Mouse (Mus musculus) erythroblast, adult 5-6 weeks (primary cell): ENCODE results near the gene Veph1. TPM values are rescaled to one million over a fixed set of nuclear protein-coding genes. Genes with fewer than 3 reads are reported as not detected.

Experiments used
- ATAC-seq: replicated peaks from 2 replicates; pipeline ENCODE4 v1.8.0; 2016; ENCODE audit warnings: moderate number of reproducible peaks, mild to moderate bottlenecking, moderate TSS enrichment, inconsistent platforms; ENCODE audit not compliant: poor library complexity, low FRiP score, severe bottlenecking
- total RNA-seq, 2 experiments: library from RNA; stranded (forward) in 1 of 2; stranded (reverse) in 1 of 2; fragments of 150-400 nt in 1 of 2; fragments of 200-764, 138-1000 nt in 1 of 2; gene quantifications; 2 replicates each; pipeline versions ENCODE4 v1.2.3 to v1.2.4; 2015 to 2017; ENCODE audit warnings: low replicate concordance in 2 of 2

The Veph1 gene
- total RNA-seq, 2 experiments from 2014 or later: 0.77 TPM; not detected in 1

DNA sequence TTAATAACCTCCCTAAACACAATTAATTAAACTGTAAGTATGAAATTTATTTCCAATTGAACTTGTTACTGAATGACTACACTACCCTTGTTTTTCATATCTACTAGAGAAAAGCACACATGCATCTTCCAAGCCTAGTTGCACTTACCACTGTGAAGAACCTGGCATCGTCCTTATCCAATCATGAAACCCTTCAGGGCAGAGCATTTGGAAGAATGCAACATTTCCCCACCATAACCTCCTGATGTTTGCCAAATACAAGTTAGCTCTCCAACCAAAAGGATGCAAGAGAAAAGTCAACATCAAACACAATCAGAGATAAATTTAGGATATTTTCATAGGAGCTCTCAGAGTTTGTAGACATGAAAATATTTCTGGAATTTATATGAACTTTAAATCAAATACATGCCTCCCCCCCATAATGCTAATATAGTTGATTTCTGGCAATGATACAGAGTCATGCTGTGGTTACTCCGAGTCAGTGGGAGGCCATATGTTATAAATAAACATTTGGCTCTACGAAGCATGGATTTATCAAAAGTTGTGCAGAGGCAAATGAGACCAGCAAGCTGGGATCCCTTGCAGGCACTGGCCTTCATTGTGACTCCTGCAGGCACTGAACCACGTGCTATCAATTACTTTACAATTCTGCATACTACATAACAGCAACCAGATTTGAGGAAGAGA lies 165.2 kb downstream of the Veph1 start:
- no peak for ATAC-seq

DNA sequence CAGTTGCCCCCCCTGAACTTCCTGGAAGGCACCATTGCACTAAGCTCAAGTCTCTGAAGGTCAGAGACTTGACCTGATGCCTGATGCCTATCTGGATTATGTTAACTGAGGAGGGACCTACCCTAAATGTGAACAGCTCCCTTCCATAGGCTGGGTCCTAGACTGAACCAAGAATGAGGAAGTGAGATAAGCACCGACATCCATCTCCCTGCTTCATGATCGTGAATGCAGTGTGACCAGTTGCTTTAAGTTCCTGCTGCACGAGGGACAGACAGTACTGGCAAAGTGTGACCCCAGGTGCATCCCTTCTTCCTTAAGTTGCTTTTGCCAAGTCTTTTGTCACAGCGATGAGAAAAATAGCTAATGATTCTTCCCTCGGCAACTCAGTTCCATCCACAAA lies 166.9 kb downstream of the Veph1 start:
- no peak for ATAC-seq

DNA sequence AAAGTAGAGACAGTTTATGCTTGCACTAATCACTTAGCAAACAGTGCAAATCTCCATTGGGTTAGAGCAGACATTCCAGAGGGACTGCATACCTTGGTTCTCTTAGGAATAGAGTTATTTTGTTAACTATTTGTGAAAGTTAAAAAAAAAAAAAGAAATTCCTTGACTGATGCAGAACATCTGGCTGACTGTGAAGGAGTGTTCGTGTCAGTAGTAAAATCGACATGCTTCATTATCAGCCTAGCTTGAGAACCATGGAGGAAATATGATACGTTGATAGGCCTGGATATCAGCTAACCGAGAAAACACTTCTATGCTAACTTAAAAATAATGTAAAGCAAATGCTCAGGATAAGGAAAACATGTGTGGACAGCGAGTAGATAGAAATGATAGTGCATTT lies 191.1 kb downstream of the Veph1 start:
- ATAC-seq: no peak

DNA sequence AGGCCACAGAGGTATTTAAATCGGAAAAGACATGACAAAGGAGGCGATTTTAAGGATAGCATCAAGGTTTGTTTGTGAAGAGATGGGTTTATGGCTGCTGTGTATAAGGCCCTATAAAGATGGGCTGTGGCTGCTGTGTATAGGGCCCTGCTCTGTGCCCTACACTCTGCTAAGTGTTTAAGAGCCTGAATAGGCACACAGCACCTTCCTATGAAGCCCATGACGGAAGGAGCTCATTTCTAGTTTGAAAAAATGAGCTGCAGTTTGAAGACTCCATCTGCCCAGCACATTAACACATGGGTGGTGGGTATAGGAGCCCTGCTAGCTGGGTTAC lies 194.1 kb downstream of the Veph1 start:
- ATAC-seq: no peak

DNA sequence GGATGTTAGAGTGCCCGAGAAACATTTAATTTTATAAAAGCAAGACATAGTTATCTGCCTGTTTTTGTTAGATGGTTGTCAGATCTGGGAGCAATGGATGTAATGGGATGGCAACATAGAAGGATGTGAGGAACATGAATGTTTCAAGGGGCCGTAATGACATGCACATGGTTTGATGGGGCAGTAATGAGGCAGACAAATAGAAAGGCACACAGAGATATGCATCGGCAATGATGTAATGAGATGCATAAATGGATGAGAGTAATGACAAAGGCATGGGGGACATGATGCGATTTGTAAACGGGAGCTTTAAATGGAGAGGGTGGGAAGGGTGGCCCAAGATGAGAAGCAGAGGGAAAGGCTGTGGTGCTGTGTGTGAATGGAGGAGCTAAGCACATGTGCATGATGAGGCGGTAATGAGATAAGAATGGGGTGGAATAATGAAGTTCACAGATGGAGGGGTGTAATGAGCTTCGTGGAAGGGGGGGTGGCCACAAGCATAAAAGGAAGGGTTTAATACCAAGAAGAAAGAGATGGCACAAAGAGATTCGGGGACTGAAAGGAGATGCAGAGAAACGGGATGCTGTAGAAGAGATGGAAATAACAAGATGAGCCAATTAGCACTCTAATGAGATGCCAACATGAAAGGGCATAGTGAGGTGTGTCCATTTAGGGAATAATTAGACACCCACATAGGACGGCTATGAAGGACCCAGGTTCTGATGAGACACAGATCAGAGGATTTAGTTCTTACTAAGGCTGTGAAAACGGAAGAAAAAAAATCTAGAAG lies 194.6 kb downstream of the Veph1 start:
- no peak for ATAC-seq

DNA sequence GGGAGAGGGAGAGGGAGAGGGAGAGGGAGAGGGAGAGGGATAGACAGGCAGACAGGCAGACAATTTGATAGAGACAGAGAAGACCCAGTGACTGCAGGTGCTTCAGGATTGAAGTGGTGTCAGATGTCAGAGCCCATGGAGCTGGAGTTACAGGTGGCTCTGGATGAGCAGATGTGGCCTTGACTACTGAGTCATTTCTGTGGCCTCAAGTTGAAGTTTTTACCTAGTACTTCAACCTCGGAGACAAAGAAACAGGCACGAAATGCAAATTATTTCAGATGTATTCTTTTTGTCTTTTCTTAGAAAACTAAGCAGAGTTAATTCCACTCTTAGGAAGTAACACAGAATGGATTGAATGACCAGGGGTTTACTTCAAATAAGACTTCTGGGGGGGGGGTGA lies 195.6 kb downstream of the Veph1 start:
- no peak for ATAC-seq

DNA sequence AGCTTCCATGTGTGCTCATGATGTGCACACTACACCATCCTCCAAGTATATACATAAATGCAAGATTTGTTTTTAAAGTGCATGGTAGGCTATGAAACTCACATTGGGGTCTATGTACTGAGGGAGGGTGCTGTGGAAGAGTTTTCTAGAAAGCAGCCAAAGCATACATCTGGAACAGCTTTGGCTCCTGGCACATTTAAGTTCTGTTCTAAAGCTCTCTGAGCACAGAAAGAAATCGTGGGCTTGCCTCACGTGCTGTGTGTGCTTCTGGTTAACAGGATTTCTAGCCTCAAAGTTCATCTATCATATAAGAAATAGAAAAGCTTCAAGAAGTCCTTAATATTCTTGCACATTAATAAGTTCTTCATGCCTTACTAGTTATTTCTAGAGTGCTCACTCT lies 204.9 kb downstream of the Veph1 start:
- no peak for ATAC-seq

DNA sequence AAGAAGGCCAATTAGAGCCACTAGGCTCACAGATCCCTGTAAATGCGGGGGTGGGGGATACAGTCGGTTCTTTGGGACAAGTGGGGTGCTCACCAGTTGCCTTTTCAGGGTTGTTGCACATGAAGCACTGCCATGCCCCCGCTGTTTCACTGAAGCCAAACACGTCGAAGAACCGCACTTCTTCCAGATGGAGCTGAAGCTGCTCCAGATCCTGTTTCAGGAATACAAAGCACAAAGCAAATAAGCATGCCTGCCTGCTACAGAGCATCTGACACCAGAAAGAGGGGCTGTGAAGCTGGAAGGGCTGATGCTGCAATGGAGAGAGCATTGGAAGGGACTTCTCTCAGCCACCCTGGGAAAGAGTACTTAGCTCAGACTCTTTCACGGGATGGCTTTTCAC lies 209.0 kb downstream of the Veph1 start:
- ATAC-seq: no peak

DNA sequence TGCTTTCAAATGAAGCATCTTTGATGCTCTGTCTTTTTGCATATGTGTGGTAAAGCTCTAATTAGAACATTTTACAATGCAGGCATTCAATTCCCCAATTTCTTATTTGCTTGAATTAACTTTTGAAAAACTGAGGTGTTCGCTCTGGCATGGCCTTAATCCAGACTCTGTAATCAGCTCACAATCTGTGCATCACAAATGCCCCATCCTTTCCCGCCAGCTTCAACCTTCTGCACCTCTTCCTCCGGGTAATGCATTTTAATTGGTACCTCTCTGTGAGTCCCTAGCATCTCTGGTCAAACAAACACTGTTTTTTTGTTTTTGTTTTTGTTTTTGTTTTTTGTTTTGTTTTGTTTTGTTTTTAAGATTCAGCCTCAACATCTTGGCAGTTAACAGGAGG lies 212.8 kb downstream of the Veph1 start:
- ATAC-seq: no peak

DNA sequence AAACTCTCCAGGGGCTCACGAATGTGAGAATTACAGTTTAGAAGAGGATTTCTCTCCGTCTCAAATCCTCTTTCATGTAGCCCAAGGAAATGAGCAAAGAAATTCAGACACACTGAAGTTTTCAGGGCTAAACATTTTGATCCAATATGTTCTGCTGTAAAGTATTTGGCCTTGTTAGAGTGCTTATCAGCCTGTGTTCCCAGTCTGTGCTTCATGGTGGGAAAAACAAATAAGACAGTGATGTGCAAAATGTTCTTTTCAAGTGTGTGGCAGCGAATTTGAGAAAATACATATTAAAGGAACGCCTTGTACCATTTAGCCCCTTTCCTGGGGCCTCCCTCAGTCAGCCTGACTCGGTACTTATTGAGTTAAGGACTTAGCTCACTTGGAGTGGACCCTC lies 213.2 kb downstream of the Veph1 start:
- no peak for ATAC-seq

DNA sequence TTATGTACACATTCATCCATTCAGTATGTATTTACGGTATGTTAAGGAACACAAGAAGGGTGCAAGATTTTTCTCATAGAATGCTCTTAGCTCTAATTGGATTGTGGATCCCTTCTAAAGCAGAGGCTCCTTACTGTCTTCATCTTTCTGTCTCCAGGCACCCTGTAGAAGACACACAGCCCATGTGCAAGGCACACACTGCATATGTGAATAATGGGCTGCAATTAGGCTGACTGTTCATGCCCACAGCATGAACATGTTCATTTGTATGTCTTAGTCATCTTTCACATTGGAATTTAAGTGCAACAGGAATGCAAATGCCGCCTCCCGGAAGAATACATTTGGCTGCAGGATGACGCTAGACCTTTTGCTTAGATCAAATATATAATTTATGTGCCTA lies 213.7 kb downstream of the Veph1 start:
- no peak for ATAC-seq

DNA sequence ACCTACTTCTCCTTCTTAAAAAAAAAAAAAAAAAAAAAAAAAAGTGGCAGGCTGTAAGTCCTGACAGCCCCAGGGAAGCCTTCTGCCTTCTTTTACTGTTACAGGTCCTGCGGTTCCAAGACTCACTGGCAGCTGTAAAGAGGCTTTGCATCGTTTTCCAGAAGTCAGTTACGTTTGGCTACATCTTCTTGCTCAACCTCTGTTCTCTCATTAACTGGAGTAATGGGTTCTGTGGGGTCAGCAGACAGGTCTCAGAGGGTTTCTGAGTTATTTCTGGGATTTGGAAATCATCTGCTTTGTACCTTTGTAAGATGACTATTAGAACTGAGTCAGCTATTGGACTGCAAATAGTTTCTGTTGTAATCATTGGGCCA lies 215.3 kb downstream of the Veph1 start:
- ATAC-seq: no peak

DNA sequence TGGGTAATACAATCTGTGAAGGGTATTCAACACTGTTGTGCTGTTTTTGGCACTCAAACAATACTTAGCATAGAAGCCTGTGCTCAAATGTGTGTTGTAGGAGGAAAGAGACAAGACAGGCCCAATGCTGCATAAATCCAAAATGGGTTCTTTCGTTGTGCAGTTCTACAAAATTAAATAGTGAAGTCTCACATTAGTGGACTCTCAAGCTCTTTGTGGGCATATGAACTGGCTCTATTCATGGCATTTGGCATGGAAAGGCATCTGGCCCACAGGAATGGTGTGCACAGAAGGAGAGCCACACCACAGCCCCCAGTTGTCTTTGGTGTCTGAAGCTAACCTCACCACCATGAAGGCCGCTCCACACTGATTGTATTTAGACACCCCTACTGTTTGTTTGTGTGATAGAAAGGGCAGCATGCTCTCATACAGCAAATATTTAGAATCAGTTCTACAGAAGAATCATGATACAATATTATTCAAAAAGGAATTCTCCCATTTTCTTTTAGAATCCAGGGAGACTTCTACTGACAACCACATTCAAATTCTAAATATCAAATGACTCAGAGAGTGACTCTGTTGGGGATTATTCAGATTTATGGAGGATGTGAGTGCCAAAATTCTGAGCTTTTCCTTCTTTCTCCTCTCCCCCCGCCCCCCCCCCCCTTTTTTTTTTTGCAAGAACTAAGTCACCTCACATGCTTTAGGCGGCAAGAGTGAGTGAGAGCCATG lies 215.8 kb downstream of the Veph1 start:
- ATAC-seq: no peak

DNA sequence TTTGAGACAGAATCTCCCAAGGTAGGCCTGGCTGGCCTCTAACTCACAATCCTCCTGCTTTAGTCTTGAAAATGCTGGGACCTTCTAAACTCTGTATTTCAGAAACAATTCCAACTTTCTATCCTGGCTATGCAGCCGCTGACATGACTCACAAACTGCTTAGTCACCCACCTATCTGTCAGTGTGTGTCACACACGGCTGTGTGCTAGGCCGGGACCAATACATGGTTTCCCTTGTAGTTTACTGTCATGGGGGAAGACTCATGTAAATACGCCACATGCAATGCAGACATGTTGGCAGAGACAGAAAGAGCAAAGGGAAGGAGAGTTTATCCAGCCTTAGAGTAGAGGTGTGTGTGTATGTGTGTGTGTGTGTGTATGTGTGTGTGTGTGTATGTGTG lies 216.8 kb downstream of the Veph1 start:
- no peak for ATAC-seq

DNA sequence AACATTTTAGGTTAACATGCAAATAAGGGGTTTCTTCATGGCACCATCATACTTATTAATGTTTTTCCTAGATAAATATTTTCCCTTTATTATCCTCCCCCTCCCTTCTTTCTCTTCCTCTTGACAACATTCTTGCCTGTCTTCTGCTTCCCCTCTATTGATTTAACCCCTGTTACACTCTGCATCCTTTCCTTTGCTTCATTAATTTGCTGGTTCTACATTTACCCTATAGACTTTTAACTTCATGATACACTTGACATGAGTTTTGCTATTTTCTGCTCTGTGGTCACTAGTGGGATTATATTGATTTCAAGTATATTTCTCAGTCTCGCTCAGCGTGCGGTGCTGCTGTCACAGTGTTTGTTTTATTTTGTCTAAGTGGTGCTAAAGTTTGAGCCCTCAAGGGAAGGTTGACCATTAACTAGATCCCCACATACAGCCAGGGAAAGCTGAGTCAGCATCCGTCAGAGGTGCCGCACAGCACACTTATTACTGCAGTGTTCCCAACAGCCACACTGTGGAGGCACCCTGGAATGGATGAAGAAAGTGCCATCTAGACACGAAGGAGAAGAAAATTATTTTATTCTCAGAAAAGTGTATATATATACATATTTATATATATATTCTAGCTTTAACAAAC lies 217.6 kb downstream of the Veph1 start:
- no peak for ATAC-seq

DNA sequence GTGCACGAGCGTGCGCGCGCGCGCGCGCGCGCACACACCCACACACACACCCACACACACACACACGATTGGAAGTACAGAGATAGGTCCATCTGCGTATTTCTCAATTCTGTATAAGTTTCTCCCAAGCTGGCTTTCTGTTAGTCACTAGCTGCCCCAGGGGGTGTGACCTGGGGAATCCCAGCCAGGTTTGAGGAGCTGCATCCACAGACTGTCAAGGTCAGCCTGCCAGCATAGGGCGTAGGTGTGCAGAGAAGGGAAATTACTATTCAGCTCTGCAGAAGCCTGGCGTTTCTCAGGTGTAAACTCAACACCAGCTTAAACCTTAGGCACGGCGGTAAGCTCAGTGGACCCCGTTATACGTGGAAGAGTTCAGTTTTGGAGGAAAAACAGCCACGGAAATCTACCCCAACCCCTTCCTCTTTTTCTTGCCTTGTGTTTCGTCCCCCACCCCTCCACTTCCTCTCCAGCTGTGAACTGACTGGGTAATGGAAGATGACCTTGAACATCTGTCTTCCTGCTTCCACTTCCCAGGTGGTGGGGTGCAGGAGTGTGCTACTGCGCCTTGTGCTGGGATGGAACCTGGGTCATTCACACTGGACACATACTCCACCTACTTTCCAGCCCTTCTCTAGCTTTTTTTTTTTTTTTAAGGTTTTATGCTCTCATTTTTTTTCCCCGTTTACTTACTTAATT lies 218.5 kb downstream of the Veph1 start:
- ATAC-seq: no peak

DNA sequence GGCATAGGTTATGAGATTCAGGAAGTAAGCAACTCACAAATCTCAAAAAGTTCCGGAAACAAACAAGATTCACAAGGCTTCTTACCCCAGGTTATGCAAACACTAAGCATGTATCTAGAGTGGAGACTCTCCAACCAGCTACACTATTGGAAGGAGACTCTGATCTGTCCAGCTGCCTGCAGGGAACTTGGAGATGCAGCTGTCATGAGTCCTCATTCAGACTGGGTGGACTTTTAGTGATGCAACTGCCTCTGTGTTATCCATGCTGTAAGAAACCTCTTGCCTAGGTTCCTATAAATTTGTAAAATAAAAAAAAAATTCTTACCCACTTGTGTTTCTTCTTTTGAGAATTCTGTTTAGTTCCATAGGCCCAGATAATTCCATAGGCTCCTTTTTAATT lies 226.4 kb downstream of the Veph1 start:
- no peak for ATAC-seq

DNA sequence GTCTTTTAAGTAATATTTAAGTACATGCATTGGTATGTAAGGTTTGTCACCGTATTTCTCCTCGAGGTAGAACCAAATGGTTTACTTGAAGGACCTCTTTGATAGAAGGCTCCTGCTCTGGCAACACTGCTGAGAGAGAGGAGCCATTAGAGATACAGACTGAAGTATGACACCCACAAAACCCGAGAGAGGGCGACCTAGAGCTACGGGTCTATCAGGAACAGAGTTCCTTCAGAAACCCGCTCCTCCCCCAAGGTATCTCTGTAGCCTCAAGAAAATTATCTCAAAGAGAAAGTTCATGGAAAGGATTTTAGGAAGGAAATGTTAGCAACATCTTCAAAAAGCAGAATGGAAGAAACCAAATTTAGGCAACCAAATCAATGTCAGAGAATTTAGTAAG lies 232.8 kb downstream of the Veph1 start:
- ATAC-seq: no peak

DNA sequence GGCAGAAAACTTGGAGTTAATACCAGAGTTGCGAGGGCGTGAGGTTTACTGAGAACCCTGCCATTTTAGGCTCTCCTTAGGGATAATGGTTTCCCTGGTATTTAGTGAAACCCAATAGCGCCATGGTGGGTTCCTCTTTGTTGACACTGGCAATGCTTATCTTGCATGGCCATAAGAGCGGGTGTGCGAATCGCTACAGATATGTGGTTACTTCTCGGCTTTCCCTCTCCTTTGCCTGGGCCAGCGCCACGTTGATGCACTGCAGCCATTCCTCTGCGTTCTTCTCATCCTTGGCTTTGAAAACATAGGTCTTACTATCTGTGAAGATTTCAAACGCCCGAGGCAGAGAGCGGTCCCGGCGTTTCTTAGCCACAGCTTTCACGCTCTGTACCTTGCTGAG lies 239.7 kb downstream of the Veph1 start:
- no peak for ATAC-seq

DNA sequence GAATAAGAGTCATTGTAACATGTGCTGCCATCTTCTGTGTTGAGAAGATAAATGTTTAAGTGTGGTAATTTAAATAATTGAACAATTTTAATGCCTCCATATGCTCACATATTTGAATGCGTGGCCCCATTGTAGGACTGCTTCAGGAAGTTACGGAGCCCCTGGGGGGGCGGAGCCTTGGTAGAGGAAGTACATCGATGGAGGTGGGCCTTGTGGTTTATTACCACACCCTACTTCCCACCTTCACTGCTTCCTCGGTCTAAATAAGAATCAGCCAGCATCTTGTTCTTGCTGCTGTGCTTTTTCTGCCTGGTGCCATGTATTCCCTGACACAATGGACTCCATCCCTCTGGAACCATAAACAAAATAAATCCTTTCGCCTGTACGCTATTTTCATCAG lies 241.0 kb downstream of the Veph1 start:
- ATAC-seq: no peak
